Mouse (Mus musculus) neural tube, embryonic 15.5 days (tissue): ENCODE data around the gene Rpl6. TPM values are rescaled to one million over a fixed set of nuclear protein-coding genes. Genes with fewer than 3 reads are reported as not detected.

ENCODE experiments used
- ATAC-seq: fragments of 200-750 bp; cut with Nextera tagmentation; 2 replicates; pipeline ENCODE4 v1.8.0; 2017; ENCODE audit warnings: mild to moderate bottlenecking, moderate TSS enrichment, moderate library complexity; ENCODE audit not compliant: low FRiP score
- H3K27ac ChIP-seq: fragments of 300-500 bp; sonication (generic); replicated peaks from 2 replicates; pipeline ENCODE4 v1.5.1; 2015; ENCODE audit warnings: mild to moderate bottlenecking, inconsistent platforms
- H3K27me3 ChIP-seq: fragments of 300-500 bp; sonication (generic); replicated peaks from 2 replicates; pipeline ENCODE4 v1.6.1; 2015; ENCODE audit warnings: inconsistent platforms
- H3K36me3 ChIP-seq: fragments of 300-500 bp; sonication (generic); 2 replicates; pipeline ENCODE4 v1.6.1; 2015; ENCODE audit warnings: inconsistent platforms
- H3K4me1 ChIP-seq: fragments of 300-500 bp; sonication (generic); 2 replicates; pipeline ENCODE4 v1.6.1; 2015; ENCODE audit warnings: inconsistent platforms
- H3K4me2 ChIP-seq: fragments of 300-500 bp; sonication (generic); 2 replicates; pipeline ENCODE4 v1.6.1; 2015; ENCODE audit warnings: inconsistent platforms, mild to moderate bottlenecking, moderate library complexity
- H3K4me3 ChIP-seq: fragments of 300-500 bp; sonication (generic); replicated peaks from 2 replicates; pipeline ENCODE4 v1.5.1; 2015; ENCODE audit warnings: mild to moderate bottlenecking, inconsistent platforms
- H3K9ac ChIP-seq: fragments of 300-500 bp; sonication (generic); replicated peaks from 2 replicates; pipeline ENCODE4 v1.6.1; 2015; ENCODE audit warnings: mild to moderate bottlenecking, inconsistent platforms
- H3K9me3 ChIP-seq: fragments of 300-500 bp; sonication (generic); replicated peaks from 2 replicates; pipeline ENCODE4 v1.6.1; 2016; ENCODE audit warnings: inconsistent platforms
- WGBS: fragments of 180-500 bp; shearing (Covaris S2); methylation state at CpG from one replicate; pipeline ENCODE4 v1.1.7; 2015; ENCODE audit warnings: mixed read lengths; 5-methylcytosine and 5-hydroxymethylcytosine counted together
- polyA plus RNA-seq: library from polyadenylated mRNA; unstranded; fragments of >200 nt; fragmentation: Nextera tagmentation; extraction: Ambion mirVana; gene quantifications from 2 replicates; pipeline ENCODE4 v1.2.1, GENCODE M21; 2015

Gene Rpl6
- polyA plus RNA-seq, 1 experiment from 2014 or later = 343 TPM

GRCm38 (mm10) chr5:121183269-121183668, 21.0 kb upstream of the Rpl6 start:
- ATAC-seq = no peak
- WGBS = 26% methylated on average over 9 of the region's 9 CpGs
- H3K9ac ChIP-seq = no peak overlapping the region
- no peak overlapping the region; the same call in 1 of the 2 replicates for H3K27ac ChIP-seq
- H3K4me1 ChIP-seq = peaks cover 68% of the 10 kb centered on the region
- no peaks in the 10 kb centered on the region for H3K27me3 ChIP-seq
- H3K36me3 ChIP-seq = no peaks in the 10 kb centered on the region
- H3K9me3 ChIP-seq = no peaks in the 10 kb centered on the region
- no peak overlapping the region for H3K4me3 ChIP-seq
- H3K4me2 ChIP-seq = no peak overlapping the region

GRCm38 (mm10) chr5:121184375-121184774, 19.9 kb upstream of the Rpl6 start:
- H3K9me3 ChIP-seq = no peaks in the 10 kb centered on the region
- no peaks in the 10 kb centered on the region for H3K36me3 ChIP-seq
- H3K27ac ChIP-seq = 0 out of 2 replicates have a peak overlapping the region, but pooled peaks have one; percentile 65
- H3K4me3 ChIP-seq = no peak overlapping the region
- ATAC-seq = no peak
- H3K4me1 ChIP-seq = peaks cover 74% of the 10 kb centered on the region
- no peaks in the 10 kb centered on the region for H3K27me3 ChIP-seq
- no peak overlapping the region for H3K9ac ChIP-seq
- WGBS = 71% methylated on average over 2 of the region's 2 CpGs
- no peak overlapping the region for H3K4me2 ChIP-seq

- Histone ChIP-seq H3K36me3 (no peaks in the 10 kb centered on the region), H3K27me3 (no peaks in the 10 kb centered on the region), H3K9me3 (no peaks in the 10 kb centered on the region), H3K9ac (no peak overlapping the region), H3K4me1 (peaks cover 79% of the 10 kb centered on the region), H3K4me2 (peak overlapping the region; percentile 15; the same call in 1 of the 2 replicates), H3K4me3 (no peak overlapping the region), H3K27ac (peak overlapping the region; percentile 65; the same call in 1 of the 2 replicates)
- WGBS = 17% methylated on average over 11 of the region's 11 CpGs
- no peak for ATAC-seq
Measured at GRCm38 (mm10) chr5:121184945-121185551, 19.2 kb upstream of the Rpl6 start.

- peaks cover 78% of the 10 kb centered on the region for H3K4me1 ChIP-seq
- no peak for ATAC-seq
- no peak overlapping the region for H3K9ac ChIP-seq
Measured at GRCm38 (mm10) chr5:121187580-121188001, 16.7 kb upstream of the Rpl6 start.

GRCm38 (mm10) chr5:121188265-121188664, 16.0 kb upstream of the Rpl6 start:
- ATAC-seq = no peak
- H3K9me3 ChIP-seq = no peaks in the 10 kb centered on the region
- no peaks in the 10 kb centered on the region for H3K27me3 ChIP-seq
- H3K27ac ChIP-seq = no peak overlapping the region
- H3K4me1 ChIP-seq = peaks cover 73% of the 10 kb centered on the region
- no peak overlapping the region for H3K4me3 ChIP-seq
- H3K4me2 ChIP-seq = no peak overlapping the region
- H3K36me3 ChIP-seq = no peaks in the 10 kb centered on the region
- H3K9ac ChIP-seq = no peak overlapping the region
- 89% methylated on average over 9 of the region's 9 CpGs for WGBS

More at GRCm38 (mm10) chr5:121187580-121188001, 16.7 kb upstream of the Rpl6 start:
- H3K4me2 ChIP-seq = no peak overlapping the region
- H3K9me3 ChIP-seq = no peaks in the 10 kb centered on the region
- no peak overlapping the region for H3K27ac ChIP-seq
- no peaks in the 10 kb centered on the region for H3K27me3 ChIP-seq
- no peaks in the 10 kb centered on the region for H3K36me3 ChIP-seq
- H3K4me3 ChIP-seq = no peak overlapping the region
- WGBS = 41% methylated on average over 8 of the region's 8 CpGs

GRCm38 (mm10) chr5:121189182-121189581, 15.1 kb upstream of the Rpl6 start:
- WGBS = 81% methylated on average over 9 of the region's 9 CpGs
- no peak overlapping the region for H3K9ac ChIP-seq

GRCm38 (mm10) chr5:121190210-121190835, 14.0 kb upstream of the Rpl6 start:
- no peaks in the 10 kb centered on the region for H3K36me3 ChIP-seq
- no peaks in the 10 kb centered on the region for H3K9me3 ChIP-seq
- H3K4me2 ChIP-seq = peak overlapping the region; percentile 80
- no peak for ATAC-seq
- H3K27me3 ChIP-seq = no peaks in the 10 kb centered on the region
- H3K27ac ChIP-seq = peak overlapping the region; percentile 87
- WGBS = 30% methylated on average over 21 of the region's 21 CpGs
- H3K4me1 ChIP-seq = peaks cover 52% of the 10 kb centered on the region
- peak overlapping the region; percentile 93 for H3K4me3 ChIP-seq
- H3K9ac ChIP-seq = peak overlapping the region; percentile 93

More at GRCm38 (mm10) chr5:121189182-121189581, 15.1 kb upstream of the Rpl6 start:
- Histone ChIP-seq H3K4me3 (no peak overlapping the region), H3K4me2 (peak overlapping the region; percentile 19), H3K9me3 (no peaks in the 10 kb centered on the region), H3K36me3 (no peaks in the 10 kb centered on the region), H3K4me1 (peaks cover 64% of the 10 kb centered on the region), H3K27ac (no peak overlapping the region), H3K27me3 (no peaks in the 10 kb centered on the region)
- ATAC-seq = no peak

GRCm38 (mm10) chr5:121190836-121191583, 13.3 kb upstream of the Rpl6 start, which contains the start of gene Ptpn11:
Gene Ptpn11 (minus strand): TSS chr5:121191397.
- under 1% methylated on average over 85 of the region's 98 CpGs for WGBS
- Histone ChIP-seq H3K4me2 (peak within 1 kb of the TSS; percentile 80), H3K4me1 (peaks cover 46% of the 10 kb centered on the region), H3K9ac (peak within 1 kb of the TSS; percentile 93), H3K9me3 (no peaks in the 10 kb centered on the region), H3K36me3 (no peaks in the 10 kb centered on the region), H3K27ac (peak within 1 kb of the TSS; percentile 87), H3K4me3 (peak within 1 kb of the TSS; percentile 93), H3K27me3 (no peaks in the 10 kb centered on the region)
- ATAC-seq = peak; percentile 94

- ATAC-seq = peak; percentile 53
- Histone ChIP-seq H3K27ac (peak overlapping the region; percentile 87), H3K9ac (peak overlapping the region; percentile 62), H3K4me2 (peak overlapping the region; percentile 80), H3K4me1 (peaks cover 40% of the 10 kb centered on the region), H3K36me3 (no peaks in the 10 kb centered on the region), H3K27me3 (no peaks in the 10 kb centered on the region), H3K9me3 (no peaks in the 10 kb centered on the region), H3K4me3 (peak overlapping the region; percentile 93)
- 11% methylated on average over 17 of the region's 17 CpGs for WGBS
Measured at GRCm38 (mm10) chr5:121191584-121191906, 12.7 kb upstream of the Rpl6 start.

- Histone ChIP-seq H3K9ac (no peak overlapping the region), H3K4me3 (no peak overlapping the region), H3K27ac (no peak overlapping the region), H3K4me1 (peaks cover 15% of the 10 kb centered on the region), H3K36me3 (no peaks in the 10 kb centered on the region), H3K9me3 (no peaks in the 10 kb centered on the region), H3K27me3 (0 out of 2 replicates have a peak, but pooled peaks cover 5% of the 10 kb centered on the region), H3K4me2 (no peak overlapping the region)
- 23% methylated on average over 1 of the region's 1 CpGs for WGBS
- no peak for ATAC-seq
Measured at GRCm38 (mm10) chr5:121194173-121194572, 10.1 kb upstream of the Rpl6 start.

GRCm38 (mm10) chr5:121196764-121197163, 7.5 kb upstream of the Rpl6 start:
- ATAC-seq = no peak
- Histone ChIP-seq H3K27me3 (peaks cover 5% of the 10 kb centered on the region; the same call in 1 of the 2 replicates), H3K36me3 (no peaks in the 10 kb centered on the region), H3K9ac (no peak overlapping the region), H3K4me2 (no peak overlapping the region), H3K9me3 (no peaks in the 10 kb centered on the region), H3K4me1 (peaks cover under 1% of the 10 kb centered on the region), H3K27ac (no peak overlapping the region), H3K4me3 (no peak overlapping the region)
- WGBS = 57% methylated on average over 5 of the region's 5 CpGs
